Mouse (Mus musculus): ENCODE results near the gene Vapa. TPM values are rescaled to one million over a fixed set of nuclear protein-coding genes. Genes with fewer than 3 reads are reported as not detected.

Vapa gene
- polyA plus RNA-seq, 1 experiment from 2014 or later = 190 TPM

DNA sequence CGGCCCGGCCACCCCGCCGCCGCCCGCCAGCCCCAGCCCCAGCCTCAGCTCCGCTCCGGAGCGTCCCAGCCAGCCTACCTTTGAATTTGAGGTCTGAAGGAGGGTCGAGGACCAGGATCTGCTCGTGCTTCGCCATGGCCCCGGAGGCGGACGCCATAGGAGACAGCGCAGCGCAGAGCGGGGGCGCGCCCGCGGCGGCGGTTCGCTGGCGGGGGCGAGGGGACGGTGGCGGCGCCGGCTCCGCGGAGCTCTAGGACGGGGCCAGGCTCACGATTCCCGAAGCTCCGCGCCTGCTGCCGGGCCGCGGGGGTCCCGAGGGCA, 253 bp downstream of the Vapa start:
- peak overlapping the region; percentile 81 for H3K4me3 ChIP-seq
- WGBS = under 1% methylated on average over 42 of the region's 42 CpGs
- peaks cover 8% of the 10 kb centered on the region for H3K36me3 ChIP-seq
- no peaks in the 10 kb centered on the region for H3K9me3 ChIP-seq
- no peaks in the 10 kb centered on the region for H3K27me3 ChIP-seq (ENCODE audit: insufficient read depth, poor library complexity, severe bottlenecking)
- peaks cover 47% of the 10 kb centered on the region for H3K4me1 ChIP-seq (replicated peaks)
- peak overlapping the region; percentile 99 for H3K27ac ChIP-seq
- DNase-seq (ENCODE audit: low spot score) = no peak

DNA sequence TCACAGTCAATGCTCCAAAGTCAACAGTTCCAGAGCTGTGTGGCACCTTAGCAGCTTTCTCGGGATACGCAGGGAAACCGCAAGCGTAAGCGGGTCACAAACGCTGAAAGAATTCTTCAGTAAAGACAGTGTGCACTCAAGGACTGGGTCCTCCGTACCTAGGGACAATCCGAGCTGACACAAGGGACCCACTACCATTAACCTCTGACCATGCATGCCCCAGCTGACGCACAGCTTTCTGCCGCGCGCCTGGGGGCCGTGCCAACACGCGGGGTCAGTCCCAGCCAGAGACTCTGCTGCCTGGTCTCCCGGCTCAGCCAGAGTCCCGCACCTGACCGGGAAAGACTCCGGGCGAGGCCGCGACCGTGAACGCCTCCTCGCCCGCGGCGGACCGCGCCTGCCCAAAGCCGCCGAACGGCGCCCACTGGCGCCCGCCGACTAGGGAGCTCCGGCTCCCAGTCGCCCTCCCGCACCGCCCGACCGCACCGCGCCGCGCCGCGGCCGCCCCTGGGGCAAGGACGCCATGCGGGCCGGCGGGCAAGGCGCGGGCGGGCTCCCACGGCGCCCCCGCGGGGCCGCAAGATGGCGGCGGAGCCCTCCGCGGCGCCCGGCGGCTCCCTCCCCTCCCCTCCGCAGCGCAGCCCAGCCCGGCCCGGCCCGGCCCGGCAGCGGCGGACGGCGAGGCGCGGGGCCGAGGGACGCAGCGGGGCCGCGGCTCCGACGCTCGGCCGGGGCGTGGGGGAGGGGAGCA, 789 bp downstream of the Vapa start:
- H3K9me3 ChIP-seq = no peaks in the 10 kb centered on the region
- whole genome bisulfite sequencing = under 1% methylated on average over 88 of the region's 91 CpGs
- peak; percentile 64 for DNase-seq (ENCODE audit: low spot score)
- peaks cover 8% of the 10 kb centered on the region for H3K36me3 ChIP-seq
- H3K4me1 ChIP-seq (replicated peaks) = peaks cover 52% of the 10 kb centered on the region
- peak overlapping the region; percentile 99 for H3K27ac ChIP-seq
- H3K27me3 ChIP-seq (ENCODE audit: insufficient read depth, poor library complexity, severe bottlenecking) = no peaks in the 10 kb centered on the region
- H3K4me3 ChIP-seq = peak overlapping the region; percentile 81

DNA sequence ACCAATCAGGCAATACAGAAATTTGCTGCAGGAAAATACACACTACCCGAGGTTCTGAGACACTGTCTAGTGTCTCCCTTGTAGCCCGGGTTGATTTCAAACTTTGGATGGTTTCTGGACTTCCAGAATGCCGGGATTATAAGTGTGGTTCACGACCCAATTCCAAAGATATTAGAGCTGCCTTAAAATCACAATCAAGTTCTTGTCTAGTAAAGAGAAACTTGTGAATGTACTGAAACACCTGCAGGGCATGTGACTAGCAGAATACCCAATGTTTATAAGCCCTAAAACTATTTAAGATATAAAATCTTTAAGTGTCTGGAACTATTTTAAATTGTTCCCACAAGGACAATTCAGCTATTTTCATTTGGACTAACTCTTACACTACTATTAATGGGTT, 1.6 kb downstream of the Vapa start:
- H3K4me3 ChIP-seq = peak overlapping the region; percentile 81
- DNase-seq (ENCODE audit: low spot score) = no peak
- no peaks in the 10 kb centered on the region for H3K9me3 ChIP-seq
- 24% methylated on average over 4 of the region's 4 CpGs for WGBS
- H3K27me3 ChIP-seq (ENCODE audit: insufficient read depth, poor library complexity, severe bottlenecking) = no peaks in the 10 kb centered on the region
- H3K27ac ChIP-seq = no peak overlapping the region
- peaks cover 58% of the 10 kb centered on the region for H3K4me1 ChIP-seq (replicated peaks)
- H3K36me3 ChIP-seq = peaks cover 8% of the 10 kb centered on the region

DNA sequence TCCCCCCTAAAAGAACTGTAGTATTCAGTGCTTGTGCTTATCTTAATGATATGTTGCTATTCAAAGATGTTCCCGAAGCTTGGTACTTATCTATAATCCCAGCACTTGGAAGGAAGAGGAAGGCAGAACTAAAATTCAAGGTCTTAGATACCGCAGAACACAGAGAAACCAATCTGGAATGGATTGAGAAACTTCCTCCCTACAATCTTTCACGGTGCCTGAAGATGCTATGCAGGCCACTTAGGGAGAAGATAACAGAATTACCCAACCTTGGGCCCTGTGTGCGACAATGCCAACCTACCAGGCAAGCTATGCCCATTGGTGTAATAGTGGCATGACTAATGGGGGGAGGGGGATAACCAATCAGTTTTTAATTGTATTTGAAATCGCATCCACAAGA, 4.6 kb downstream of the Vapa start:
- peaks cover 51% of the 10 kb centered on the region for H3K4me1 ChIP-seq (replicated peaks)
- no peaks in the 10 kb centered on the region for H3K27me3 ChIP-seq (ENCODE audit: insufficient read depth, poor library complexity, severe bottlenecking)
- DNase-seq (ENCODE audit: low spot score) = no peak
- peaks cover 8% of the 10 kb centered on the region for H3K36me3 ChIP-seq
- 81% methylated on average over 5 of the region's 5 CpGs for WGBS
- no peaks in the 10 kb centered on the region for H3K9me3 ChIP-seq
- H3K4me3 ChIP-seq = no peak overlapping the region
- no peak overlapping the region for H3K27ac ChIP-seq

DNA sequence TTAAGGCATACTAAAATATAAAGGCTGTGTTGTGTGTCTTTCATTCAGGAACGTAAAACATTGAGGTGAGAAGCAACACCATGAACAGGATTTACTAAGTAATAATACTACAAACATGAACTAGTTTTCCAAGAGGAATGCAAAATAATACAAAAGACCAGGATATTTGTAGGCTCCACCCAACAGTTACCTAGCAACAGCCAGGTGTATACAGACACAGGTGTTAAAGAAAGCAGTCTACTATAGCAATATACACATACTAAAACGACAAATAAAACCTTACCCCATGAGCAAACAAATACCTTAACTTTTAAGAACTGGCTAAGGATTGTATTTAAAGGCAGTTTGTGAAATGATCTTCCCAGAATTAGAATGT, 5.1 kb downstream of the Vapa start:
- Histone ChIP-seq H3K36me3 (peaks cover 8% of the 10 kb centered on the region), H3K27me3 (ENCODE audit: insufficient read depth, poor library complexity, severe bottlenecking) (no peaks in the 10 kb centered on the region), H3K4me1 (replicated peaks) (peaks cover 51% of the 10 kb centered on the region), H3K4me3 (no peak overlapping the region), H3K27ac (no peak overlapping the region), H3K9me3 (no peaks in the 10 kb centered on the region)
- 92% methylated on average over 2 of the region's 2 CpGs for WGBS
- DNase-seq (ENCODE audit: low spot score) = no peak

DNA sequence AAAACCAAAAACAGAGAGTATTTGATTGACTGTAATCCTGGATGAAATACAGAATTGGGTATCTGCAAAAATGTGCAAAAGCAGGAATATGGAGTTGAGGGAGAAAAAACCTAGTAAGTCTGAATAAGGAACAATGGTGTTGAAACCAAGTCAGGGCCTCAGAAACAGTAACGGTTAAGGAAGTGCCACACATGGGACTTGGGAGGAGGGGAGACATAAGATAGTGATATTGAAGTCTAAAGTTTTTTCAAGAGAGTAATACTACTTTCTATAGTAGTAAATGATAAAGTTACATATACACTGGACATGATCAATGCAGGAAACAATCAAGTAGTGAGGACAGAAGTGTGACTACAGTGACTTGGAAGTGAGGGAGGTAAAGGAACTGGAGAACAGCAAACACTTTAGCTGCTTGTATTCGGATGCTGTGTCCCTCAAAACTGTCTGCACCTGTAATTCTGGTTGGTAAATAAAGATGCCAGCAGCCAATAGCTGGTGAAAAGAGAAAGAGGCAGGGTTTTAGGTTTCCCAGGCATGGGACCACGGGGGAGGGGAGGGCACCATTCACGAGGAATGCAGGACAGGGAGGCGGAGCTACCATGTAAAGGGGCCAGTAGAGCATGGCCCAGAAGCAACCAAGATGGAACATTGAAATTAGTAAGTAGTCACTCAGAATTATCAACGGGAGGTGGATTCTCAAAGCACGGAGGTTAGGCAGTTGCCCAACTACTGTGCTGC, 5.6 kb downstream of the Vapa start:
- Histone ChIP-seq H3K27ac (no peak overlapping the region), H3K27me3 (ENCODE audit: insufficient read depth, poor library complexity, severe bottlenecking) (no peaks in the 10 kb centered on the region), H3K9me3 (no peaks in the 10 kb centered on the region), H3K4me1 (replicated peaks) (peaks cover 51% of the 10 kb centered on the region), H3K4me3 (no peak overlapping the region), H3K36me3 (peaks cover 8% of the 10 kb centered on the region)
- no peak for DNase-seq (ENCODE audit: low spot score)
- WGBS = 51% methylated on average over 7 of the region's 7 CpGs

GRCm38 (mm10) chr17:65606014-65606413, 7.3 kb downstream of the Vapa start:
- WGBS = 84% methylated on average over 4 of the region's 4 CpGs
- DNase-seq (ENCODE audit: low spot score) = no peak
- Histone ChIP-seq H3K36me3 (peaks cover 8% of the 10 kb centered on the region), H3K27ac (no peak overlapping the region), H3K4me1 (replicated peaks) (peaks cover 40% of the 10 kb centered on the region), H3K9me3 (no peaks in the 10 kb centered on the region), H3K4me3 (no peak overlapping the region), H3K27me3 (ENCODE audit: insufficient read depth, poor library complexity, severe bottlenecking) (no peaks in the 10 kb centered on the region)

DNA sequence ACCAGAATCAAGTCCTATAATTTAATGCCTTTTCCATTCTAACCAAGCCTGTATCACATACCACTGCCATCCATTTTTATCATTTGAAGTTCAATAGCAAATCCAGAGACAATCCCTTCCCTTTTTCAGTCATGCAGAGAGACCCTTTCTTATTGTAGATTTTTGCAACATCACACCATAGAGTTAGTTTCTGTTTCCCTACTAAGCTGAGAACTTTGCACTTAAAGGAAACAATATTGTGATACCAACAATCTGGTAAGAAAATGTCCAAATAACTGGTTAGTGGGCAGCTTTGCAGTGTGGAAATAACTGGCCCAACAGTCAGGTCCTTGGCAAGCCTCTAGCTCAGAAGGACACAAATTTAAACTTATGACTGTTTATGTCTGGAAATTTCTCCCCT, 8.5 kb downstream of the Vapa start:
- no peak for DNase-seq (ENCODE audit: low spot score)

DNA sequence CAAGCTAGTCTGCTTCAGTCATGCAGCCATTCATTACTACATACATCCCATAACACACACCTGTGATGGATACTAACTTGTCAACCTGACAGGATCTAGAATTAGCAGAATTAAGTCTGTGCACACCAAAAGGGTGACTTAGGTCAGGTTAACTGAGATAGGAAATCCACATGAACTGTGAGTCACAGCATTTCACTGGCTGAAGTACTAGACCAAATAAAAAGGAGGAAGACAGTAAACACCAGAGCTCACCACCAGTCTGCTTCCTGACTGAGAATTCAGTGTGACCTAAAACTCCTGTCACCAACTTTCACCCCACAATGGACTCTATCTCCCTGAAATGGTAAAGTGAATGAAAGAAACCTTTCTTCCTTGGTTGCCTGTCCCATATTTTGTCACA, 9.0 kb downstream of the Vapa start:
- Histone ChIP-seq H3K27ac (no peak overlapping the region), H3K4me3 (no peak overlapping the region), H3K36me3 (peaks cover 3% of the 10 kb centered on the region; the same call in 1 of the 2 replicates), H3K9me3 (no peaks in the 10 kb centered on the region), H3K4me1 (replicated peaks) (peaks cover 27% of the 10 kb centered on the region), H3K27me3 (ENCODE audit: insufficient read depth, poor library complexity, severe bottlenecking) (no peaks in the 10 kb centered on the region)
- no peak for DNase-seq (ENCODE audit: low spot score)

More for the DNA sequence above, 8.5 kb downstream of the Vapa start:
- H3K27ac ChIP-seq = no peak overlapping the region
- peaks cover 32% of the 10 kb centered on the region for H3K4me1 ChIP-seq (replicated peaks)
- H3K36me3 ChIP-seq = peaks cover 8% of the 10 kb centered on the region
- no peaks in the 10 kb centered on the region for H3K9me3 ChIP-seq
- H3K4me3 ChIP-seq = no peak overlapping the region
- H3K27me3 ChIP-seq (ENCODE audit: insufficient read depth, poor library complexity, severe bottlenecking) = no peaks in the 10 kb centered on the region

- Histone ChIP-seq H3K4me1 (replicated peaks) (no peaks in the 10 kb centered on the region; the same call in 1 of the 2 replicates), H3K36me3 (peaks cover 5% of the 10 kb centered on the region), H3K27me3 (ENCODE audit: insufficient read depth, poor library complexity, severe bottlenecking) (no peaks in the 10 kb centered on the region), H3K9me3 (no peaks in the 10 kb centered on the region), H3K4me3 (no peak overlapping the region), H3K27ac (no peak overlapping the region)
- 92% methylated on average over 3 of the region's 3 CpGs for WGBS
- DNase-seq (ENCODE audit: low spot score) = no peak
These were observed 15.4 kb downstream of the Vapa start for GRCm38 (mm10) chr17:65597857-65598486.

- WGBS = 96% methylated on average over 8 of the region's 8 CpGs
- no peaks in the 10 kb centered on the region for H3K9me3 ChIP-seq
- H3K36me3 ChIP-seq = peaks cover 35% of the 10 kb centered on the region
- H3K4me1 ChIP-seq (replicated peaks) = no peaks in the 10 kb centered on the region; the same call in 1 of the 2 replicates
- H3K27ac ChIP-seq = no peak overlapping the region
- no peak for DNase-seq (ENCODE audit: low spot score)
- no peak overlapping the region for H3K4me3 ChIP-seq
- no peaks in the 10 kb centered on the region for H3K27me3 ChIP-seq (ENCODE audit: insufficient read depth, poor library complexity, severe bottlenecking)
These were observed 18.7 kb downstream of the Vapa start for GRCm38 (mm10) chr17:65594687-65595086.

DNA sequence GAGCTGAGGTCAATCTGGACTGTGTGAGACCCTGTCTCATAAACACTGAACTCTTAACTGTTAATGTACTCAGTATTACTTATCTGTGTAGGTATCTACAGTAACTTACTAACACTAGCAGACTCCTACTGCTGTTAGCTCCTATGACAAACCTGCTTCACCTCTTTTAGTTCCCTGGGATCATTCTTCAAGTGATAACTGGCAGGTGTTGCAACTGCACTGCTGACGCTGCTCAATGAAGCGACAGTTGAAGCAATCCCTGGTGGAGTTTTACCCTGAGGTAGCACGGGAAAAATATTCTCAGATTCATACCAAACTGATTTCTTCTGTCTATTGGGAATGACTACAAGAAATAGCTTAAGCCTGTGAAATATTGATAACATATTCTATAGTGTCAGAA, 26.5 kb downstream of the Vapa start:
- H3K4me3 ChIP-seq = no peak overlapping the region
- H3K9me3 ChIP-seq = no peaks in the 10 kb centered on the region
- H3K36me3 ChIP-seq = peaks cover 61% of the 10 kb centered on the region
- H3K27me3 ChIP-seq (ENCODE audit: insufficient read depth, poor library complexity, severe bottlenecking) = no peaks in the 10 kb centered on the region
- no peak for DNase-seq (ENCODE audit: low spot score)
- no peaks in the 10 kb centered on the region for H3K4me1 ChIP-seq (replicated peaks)
- H3K27ac ChIP-seq = no peak overlapping the region
- WGBS = 96% methylated on average over 3 of the region's 3 CpGs

DNA sequence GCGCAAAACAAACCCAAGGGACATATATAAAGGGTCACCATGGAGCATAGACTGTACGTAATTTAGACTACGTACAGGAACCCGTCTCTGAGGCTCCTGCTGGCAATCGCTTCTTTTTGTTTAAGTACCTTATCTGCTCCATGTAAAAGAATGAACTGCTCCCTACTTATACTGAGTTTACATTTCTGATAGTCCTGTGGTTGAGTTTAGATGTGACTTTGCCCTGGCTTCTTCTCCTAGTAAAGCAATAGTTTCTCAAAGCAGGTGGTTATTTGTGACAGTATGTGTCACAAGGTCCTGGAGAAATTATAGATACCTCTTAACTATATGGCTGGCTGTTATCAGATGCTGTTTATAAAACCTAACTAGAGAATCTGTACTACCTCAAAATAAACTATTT, 31.9 kb downstream of the Vapa start:
- Histone ChIP-seq H3K4me3 (no peak overlapping the region), H3K4me1 (replicated peaks) (no peaks in the 10 kb centered on the region), H3K36me3 (peaks cover 56% of the 10 kb centered on the region), H3K27ac (no peak overlapping the region), H3K9me3 (no peaks in the 10 kb centered on the region), H3K27me3 (ENCODE audit: insufficient read depth, poor library complexity, severe bottlenecking) (no peaks in the 10 kb centered on the region)
- DNase-seq (ENCODE audit: low spot score) = no peak
- WGBS = 95% methylated on average over 5 of the region's 5 CpGs
